Mouse (Mus musculus): ENCODE results near the gene Slc2a1. TPM values are rescaled to one million over a fixed set of nuclear protein-coding genes. Genes with fewer than 3 reads are reported as not detected.

Slc2a1 gene
- polyA plus RNA-seq, 1 experiment from 2014 or later = 166 TPM

- Histone ChIP-seq H3K27ac (replicated peaks in 1 of 2; ENCODE audit: control insufficient read depth in 1 of 2, insufficient read depth in 1 of 2, low read depth in 2 of 2, low read length in 2 of 2) (no peak overlapping the region), H3K4me3 (ENCODE audit: control insufficient read depth in 1 of 2, insufficient read depth in 1 of 2, low read depth in 1 of 2, low read length in 2 of 2) (no peak overlapping the region), H3K4me2 (ENCODE audit: low read length) (no peak overlapping the region), H3K9me3 (ENCODE audit: control insufficient read depth, low read length) (no peaks in the 10 kb centered on the region), H3K36me3 (ENCODE audit: control insufficient read depth, insufficient read depth, low read length) (peaks cover 86% of the 10 kb centered on the region), H3K27me3 (ENCODE audit: control insufficient read depth, insufficient read depth, low read length) (no peaks in the 10 kb centered on the region), H3K4me1 (ENCODE audit: control insufficient read depth in 2 of 2, insufficient read depth in 2 of 2, low read length in 2 of 2) (peaks cover 38 to 51% of the 10 kb centered on the region in 2 experiments), H3K9ac (ENCODE audit: low read length) (peak overlapping the region; percentile 28; the same call in 1 of the 2 replicates)
- ATAC-seq (ENCODE audit: insufficient number of reproducible peaks, insufficient read depth, low FRiP score, low read depth) = no peak
- 74% methylated on average over 1 of the region's 1 CpGs for WGBS
Measured at GRCm38 (mm10) chr4:119129096-119129495, 20.6 kb downstream of the Slc2a1 start.

- H3K27me3 ChIP-seq (ENCODE audit: control insufficient read depth, insufficient read depth, low read length) = no peaks in the 10 kb centered on the region
- H3K9ac ChIP-seq (ENCODE audit: low read length) = no peak overlapping the region
- H3K9me3 ChIP-seq (ENCODE audit: control insufficient read depth, low read length) = no peaks in the 10 kb centered on the region
- WGBS = 83% methylated on average over 8 of the region's 8 CpGs
- H3K27ac ChIP-seq (replicated peaks in 1 of 2; ENCODE audit: control insufficient read depth in 1 of 2, insufficient read depth in 1 of 2, low read depth in 2 of 2, low read length in 2 of 2) = no peak overlapping the region
- peaks cover 20 to 33% of the 10 kb centered on the region in 2 experiments; a peak in 3 of 4 replicates for H3K4me1 ChIP-seq (ENCODE audit: control insufficient read depth in 2 of 2, insufficient read depth in 2 of 2, low read length in 2 of 2)
- no peak for ATAC-seq (ENCODE audit: insufficient number of reproducible peaks, insufficient read depth, low FRiP score, low read depth)
- H3K4me2 ChIP-seq (ENCODE audit: low read length) = no peak overlapping the region
- H3K4me3 ChIP-seq (ENCODE audit: control insufficient read depth in 1 of 2, insufficient read depth in 1 of 2, low read depth in 1 of 2, low read length in 2 of 2) = no peak overlapping the region
- peaks cover 88% of the 10 kb centered on the region for H3K36me3 ChIP-seq (ENCODE audit: control insufficient read depth, insufficient read depth, low read length)
Measured at GRCm38 (mm10) chr4:119131189-119131910, 22.8 kb downstream of the Slc2a1 start.

- WGBS = 84% methylated on average over 13 of the region's 13 CpGs
- Histone ChIP-seq H3K9me3 (ENCODE audit: control insufficient read depth, low read length) (no peaks in the 10 kb centered on the region), H3K36me3 (ENCODE audit: control insufficient read depth, insufficient read depth, low read length) (peaks cover 94% of the 10 kb centered on the region), H3K27me3 (ENCODE audit: control insufficient read depth, insufficient read depth, low read length) (no peaks in the 10 kb centered on the region), H3K9ac (ENCODE audit: low read length) (no peak overlapping the region), H3K4me1 (ENCODE audit: control insufficient read depth in 2 of 2, insufficient read depth in 2 of 2, low read length in 2 of 2) (peaks cover 6 to 22% of the 10 kb centered on the region in 2 experiments; a peak in 3 of 4 replicates), H3K4me2 (ENCODE audit: low read length) (no peak overlapping the region), H3K27ac (replicated peaks in 1 of 2; ENCODE audit: control insufficient read depth in 1 of 2, insufficient read depth in 1 of 2, low read depth in 2 of 2, low read length in 2 of 2) (no peak overlapping the region), H3K4me3 (ENCODE audit: control insufficient read depth in 1 of 2, insufficient read depth in 1 of 2, low read depth in 1 of 2, low read length in 2 of 2) (no peak overlapping the region)
- ATAC-seq (ENCODE audit: insufficient number of reproducible peaks, insufficient read depth, low FRiP score, low read depth) = no peak
Measured at GRCm38 (mm10) chr4:119133306-119133705, 24.8 kb downstream of the Slc2a1 start.

- H3K27me3 ChIP-seq (ENCODE audit: control insufficient read depth, insufficient read depth, low read length) = no peaks in the 10 kb centered on the region
- H3K27ac ChIP-seq (replicated peaks in 1 of 2; ENCODE audit: control insufficient read depth in 1 of 2, insufficient read depth in 1 of 2, low read depth in 2 of 2, low read length in 2 of 2) = no peak overlapping the region
- H3K4me2 ChIP-seq (ENCODE audit: low read length) = no peak overlapping the region
- H3K4me3 ChIP-seq (ENCODE audit: control insufficient read depth in 1 of 2, insufficient read depth in 1 of 2, low read depth in 1 of 2, low read length in 2 of 2) = no peak overlapping the region
- H3K4me1 ChIP-seq (ENCODE audit: control insufficient read depth in 2 of 2, insufficient read depth in 2 of 2, low read length in 2 of 2) = peaks cover 2 to 20% of the 10 kb centered on the region in 2 experiments; a peak in 3 of 4 replicates
- no peak overlapping the region for H3K9ac ChIP-seq (ENCODE audit: low read length)
- H3K9me3 ChIP-seq (ENCODE audit: control insufficient read depth, low read length) = no peaks in the 10 kb centered on the region
- no peak for ATAC-seq (ENCODE audit: insufficient number of reproducible peaks, insufficient read depth, low FRiP score, low read depth)
- 84% methylated on average over 13 of the region's 13 CpGs for WGBS
- H3K36me3 ChIP-seq (ENCODE audit: control insufficient read depth, insufficient read depth, low read length) = peaks cover 95% of the 10 kb centered on the region
Measured at GRCm38 (mm10) chr4:119133860-119134259, 25.3 kb downstream of the Slc2a1 start.

- Histone ChIP-seq H3K27me3 (ENCODE audit: control insufficient read depth, insufficient read depth, low read length) (no peaks in the 10 kb centered on the region), H3K9ac (ENCODE audit: low read length) (0 out of 2 replicates have a peak overlapping the region, but pooled peaks have one; percentile 8), H3K4me3 (ENCODE audit: control insufficient read depth in 1 of 2, insufficient read depth in 1 of 2, low read depth in 1 of 2, low read length in 2 of 2) (no peak overlapping the region), H3K4me2 (ENCODE audit: low read length) (no peak overlapping the region), H3K36me3 (ENCODE audit: control insufficient read depth, insufficient read depth, low read length) (peaks cover 60% of the 10 kb centered on the region), H3K9me3 (ENCODE audit: control insufficient read depth, low read length) (no peaks in the 10 kb centered on the region), H3K4me1 (ENCODE audit: control insufficient read depth in 2 of 2, insufficient read depth in 2 of 2, low read length in 2 of 2) (peaks cover 7 to 19% of the 10 kb centered on the region in 2 experiments), H3K27ac (replicated peaks in 1 of 2; ENCODE audit: control insufficient read depth in 1 of 2, insufficient read depth in 1 of 2, low read depth in 2 of 2, low read length in 2 of 2) (no peak overlapping the region)
- WGBS = 45% methylated on average over 8 of the region's 8 CpGs
- ATAC-seq (ENCODE audit: insufficient number of reproducible peaks, insufficient read depth, low FRiP score, low read depth) = no peak
Measured at GRCm38 (mm10) chr4:119137313-119137712, 28.8 kb downstream of the Slc2a1 start.

GRCm38 (mm10) chr4:119138171-119138570 is 29.7 kb downstream of the Slc2a1 start:
- 23% methylated on average over 17 of the region's 18 CpGs for WGBS
- no peaks in the 10 kb centered on the region for H3K9me3 ChIP-seq (ENCODE audit: control insufficient read depth, low read length)
- H3K27me3 ChIP-seq (ENCODE audit: control insufficient read depth, insufficient read depth, low read length) = no peaks in the 10 kb centered on the region
- H3K27ac ChIP-seq (replicated peaks in 1 of 2; ENCODE audit: control insufficient read depth in 1 of 2, insufficient read depth in 1 of 2, low read depth in 2 of 2, low read length in 2 of 2) = peak overlapping the region; percentile 14 to 47; a peak in 2 of 4 replicates
- H3K9ac ChIP-seq (ENCODE audit: low read length) = peak overlapping the region; percentile 8; the same call in 1 of the 2 replicates
- peak overlapping the region; percentile 21; the same call in 1 of the 2 replicates for H3K4me2 ChIP-seq (ENCODE audit: low read length)
- H3K4me3 ChIP-seq (ENCODE audit: control insufficient read depth in 1 of 2, insufficient read depth in 1 of 2, low read depth in 1 of 2, low read length in 2 of 2) = no peak overlapping the region
- no peak for ATAC-seq (ENCODE audit: insufficient number of reproducible peaks, insufficient read depth, low FRiP score, low read depth)
- peaks cover 10 to 22% of the 10 kb centered on the region in 2 experiments for H3K4me1 ChIP-seq (ENCODE audit: control insufficient read depth in 2 of 2, insufficient read depth in 2 of 2, low read length in 2 of 2)
- peaks cover 52% of the 10 kb centered on the region for H3K36me3 ChIP-seq (ENCODE audit: control insufficient read depth, insufficient read depth, low read length)

- H3K27ac ChIP-seq (replicated peaks in 1 of 2; ENCODE audit: control insufficient read depth in 1 of 2, insufficient read depth in 1 of 2, low read depth in 2 of 2, low read length in 2 of 2) = no peak overlapping the region
- H3K9me3 ChIP-seq (ENCODE audit: control insufficient read depth, low read length) = no peaks in the 10 kb centered on the region
- H3K36me3 ChIP-seq (ENCODE audit: control insufficient read depth, insufficient read depth, low read length) = peaks cover 45% of the 10 kb centered on the region
- H3K4me3 ChIP-seq (ENCODE audit: control insufficient read depth in 1 of 2, insufficient read depth in 1 of 2, low read depth in 1 of 2, low read length in 2 of 2) = no peak overlapping the region
- 66% methylated on average over 8 of the region's 8 CpGs for WGBS
- H3K4me1 ChIP-seq (ENCODE audit: control insufficient read depth in 2 of 2, insufficient read depth in 2 of 2, low read length in 2 of 2) = peaks cover 10 to 22% of the 10 kb centered on the region in 2 experiments
- H3K9ac ChIP-seq (ENCODE audit: low read length) = no peak overlapping the region
- ATAC-seq (ENCODE audit: insufficient number of reproducible peaks, insufficient read depth, low FRiP score, low read depth) = no peak
- no peak overlapping the region for H3K4me2 ChIP-seq (ENCODE audit: low read length)
- no peaks in the 10 kb centered on the region for H3K27me3 ChIP-seq (ENCODE audit: control insufficient read depth, insufficient read depth, low read length)
Measured at GRCm38 (mm10) chr4:119138776-119139175, 30.3 kb downstream of the Slc2a1 start.
